Mouse (Mus musculus): Measurements from ENCODE around the gene Csnk1g1. TPM values are rescaled to one million over a fixed set of nuclear protein-coding genes. Genes with fewer than 3 reads are reported as not detected.

The Csnk1g1 gene
- polyA plus RNA-seq (2017; shearing (Covaris generic)), result 10 to 100 TPM; 34.6 to 59.6 (median 43.4) TPM

GRCm38 (mm10) chr9:65908394-65909300 lies at the start of gene Csnk1g1, which contains the start of gene Trip4:
TSS of gene Csnk1g1 (plus strand) at chr9:65908924.
TSS of gene Trip4 (minus strand) at chr9:65908794.
- ATAC-seq, result peak; percentile 99

GRCm38 (mm10) chr9:65859656-65860055 lies 49.1 kb upstream of the Csnk1g1 start:
- ATAC-seq, result no peak

GRCm38 (mm10) chr9:65884564-65885315 lies 24.0 kb upstream of the Csnk1g1 start:
- peak; percentile 100 for ATAC-seq

GRCm38 (mm10) chr9:65890143-65890628 lies 18.5 kb upstream of the Csnk1g1 start, which contains the start of gene Pclaf:
TSS of gene Pclaf (plus strand) at chr9:65890237.
- ATAC-seq, result peak; percentile 91

- no peak for ATAC-seq
Observed at GRCm38 (mm10) chr9:65891126-65891525, 17.6 kb upstream of the Csnk1g1 start.

GRCm38 (mm10) chr9:65896977-65897376 lies 11.7 kb upstream of the Csnk1g1 start:
- ATAC-seq, result no peak

GRCm38 (mm10) chr9:65902879-65903278 lies 5.8 kb upstream of the Csnk1g1 start:
- ATAC-seq, result no peak

- no peak for ATAC-seq
Observed at GRCm38 (mm10) chr9:65903419-65903818, 5.3 kb upstream of the Csnk1g1 start.

GRCm38 (mm10) chr9:65909301-65909801 lies 627 bp downstream of the Csnk1g1 start:
- ATAC-seq, result peak; percentile 44

- peak; percentile 1 for ATAC-seq
Observed at GRCm38 (mm10) chr9:65909837-65910236, 1.1 kb downstream of the Csnk1g1 start.

GRCm38 (mm10) chr9:65913976-65914375 lies 5.3 kb downstream of the Csnk1g1 start:
- no peak for ATAC-seq

- ATAC-seq, result no peak
Observed at GRCm38 (mm10) chr9:65917015-65917414, 8.3 kb downstream of the Csnk1g1 start.

- no peak for ATAC-seq
Observed at GRCm38 (mm10) chr9:65928456-65928855, 19.7 kb downstream of the Csnk1g1 start.

- ATAC-seq, result no peak
Observed at GRCm38 (mm10) chr9:65929826-65930225, 21.1 kb downstream of the Csnk1g1 start.

- ATAC-seq, result no peak
Observed at GRCm38 (mm10) chr9:65937566-65937965, 28.8 kb downstream of the Csnk1g1 start.

- ATAC-seq, result no peak
Observed at GRCm38 (mm10) chr9:65951082-65951587, 42.4 kb downstream of the Csnk1g1 start.

GRCm38 (mm10) chr9:65970009-65970408 lies 61.3 kb downstream of the Csnk1g1 start:
- no peak for ATAC-seq

GRCm38 (mm10) chr9:65973206-65973605 lies 64.5 kb downstream of the Csnk1g1 start:
- ATAC-seq, result no peak

- ATAC-seq, result no peak
Observed at GRCm38 (mm10) chr9:65975886-65976285, 67.2 kb downstream of the Csnk1g1 start.

GRCm38 (mm10) chr9:65982841-65983240 lies 74.1 kb downstream of the Csnk1g1 start:
- ATAC-seq, result no peak

- no peak for ATAC-seq
Observed at GRCm38 (mm10) chr9:65987021-65987420, 78.3 kb downstream of the Csnk1g1 start.

- no peak for ATAC-seq
Observed at GRCm38 (mm10) chr9:65995603-65996376, 87.1 kb downstream of the Csnk1g1 start.
